Mouse (Mus musculus) erythroid progenitor cell, adult 5-6 weeks (primary cell): ENCODE measurements around the gene Actn3. TPM values are rescaled to one million over a fixed set of nuclear protein-coding genes. Genes with fewer than 3 reads are reported as not detected.

ENCODE experiments used
- ATAC-seq: replicated peaks from 2 replicates; pipeline ENCODE4 v1.8.0; 2016; ENCODE audit warnings: moderate number of reproducible peaks, mild to moderate bottlenecking, moderate TSS enrichment, inconsistent platforms; ENCODE audit not compliant: poor library complexity, low FRiP score, severe bottlenecking
- total RNA-seq, 2 experiments: library from RNA; stranded (forward) in 1 of 2; stranded (reverse) in 1 of 2; fragments of 150-400 nt in 1 of 2; fragments of 186-747, 209-891 nt in 1 of 2; gene quantifications; 2 replicates each; pipeline versions ENCODE4 v1.2.3 to v1.2.4; 2015 to 2017; ENCODE audit warnings: low replicate concordance in 2 of 2

Actn3 gene
- total RNA-seq, 2 experiments from 2014 or later, result 0.53 TPM; not detected in 1

DNA sequence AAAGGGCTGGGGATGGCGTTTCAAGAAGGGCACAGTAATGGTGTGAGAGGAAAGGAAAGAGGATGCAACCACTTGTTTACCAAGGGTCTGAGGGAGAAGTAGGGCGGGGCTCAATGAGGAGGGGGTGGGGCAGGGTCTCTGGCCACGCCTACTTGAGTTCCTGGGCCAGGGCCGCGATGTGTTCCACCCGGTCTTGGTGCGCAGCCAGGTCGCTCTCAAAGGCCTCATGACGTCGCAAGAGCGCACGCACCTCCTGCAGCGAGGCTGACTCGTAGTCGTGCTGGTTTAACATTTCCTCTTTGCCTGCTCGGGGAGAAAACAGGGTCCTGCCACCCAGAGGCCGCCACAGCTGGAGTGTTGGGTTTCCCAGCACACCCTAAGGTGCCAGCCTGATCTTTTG lies 12.6 kb downstream of the Actn3 start:
- ATAC-seq, result no peak

DNA sequence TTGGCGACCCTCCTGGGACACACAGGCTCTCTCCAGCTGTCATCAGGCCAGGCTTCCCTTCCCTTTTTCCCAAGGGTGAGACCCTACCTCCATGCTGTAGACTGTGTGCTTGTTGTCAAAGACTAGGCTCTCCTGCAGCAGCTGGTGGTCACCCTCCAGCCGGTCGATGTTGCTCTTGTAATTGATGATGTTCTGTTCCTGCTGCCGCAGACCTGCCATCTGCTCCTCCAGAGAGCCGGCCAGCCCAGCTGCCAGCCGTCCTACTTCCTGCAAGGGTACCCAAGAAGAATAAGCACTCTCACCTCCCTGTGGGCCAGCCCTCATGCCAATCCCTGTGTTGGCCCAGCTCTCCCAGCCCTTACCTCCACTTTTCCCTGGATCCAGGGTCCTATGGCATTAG lies 14.7 kb downstream of the Actn3 start:
- no peak for ATAC-seq

DNA sequence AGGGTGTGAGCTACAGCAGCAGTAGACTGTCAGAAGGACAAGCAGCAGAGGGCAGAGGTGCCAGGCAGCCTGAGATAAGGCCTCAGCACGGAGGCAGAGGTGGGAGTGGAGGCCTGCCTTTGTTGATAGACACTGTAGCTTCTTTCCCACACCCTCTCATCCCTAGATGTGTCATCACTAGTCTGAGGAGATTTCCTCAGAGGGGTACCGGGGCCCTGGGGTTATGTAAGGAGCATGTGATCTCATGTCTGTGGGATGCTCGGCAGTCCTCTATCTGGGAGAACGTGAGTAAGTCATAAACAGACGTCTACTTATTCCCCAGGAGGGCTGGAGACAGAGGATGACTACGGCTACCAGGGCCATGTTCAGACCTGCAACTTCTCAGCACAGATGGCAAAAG lies 18.6 kb downstream of the Actn3 start:
- ATAC-seq, result peak; percentile 93

DNA sequence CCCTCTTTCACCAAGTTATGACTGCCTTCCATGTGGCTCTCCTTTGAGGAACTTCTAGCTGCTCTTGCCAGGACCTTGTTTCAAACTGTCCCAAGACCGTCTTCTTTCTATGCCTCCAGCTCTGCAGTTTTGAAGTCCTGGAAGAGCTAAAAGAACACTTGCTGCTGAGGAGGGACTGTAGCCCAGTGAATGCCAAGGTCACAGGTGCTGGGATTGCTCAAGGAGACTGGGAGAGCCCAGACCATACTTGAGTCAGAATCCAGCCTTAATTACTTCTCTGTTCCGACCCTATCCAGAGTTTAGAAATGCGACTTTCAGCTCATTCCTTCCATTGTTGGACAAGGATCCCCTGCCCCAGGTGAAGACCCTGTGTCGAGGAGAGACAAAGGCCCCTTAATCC lies 21.8 kb downstream of the Actn3 start:
- no peak for ATAC-seq

DNA sequence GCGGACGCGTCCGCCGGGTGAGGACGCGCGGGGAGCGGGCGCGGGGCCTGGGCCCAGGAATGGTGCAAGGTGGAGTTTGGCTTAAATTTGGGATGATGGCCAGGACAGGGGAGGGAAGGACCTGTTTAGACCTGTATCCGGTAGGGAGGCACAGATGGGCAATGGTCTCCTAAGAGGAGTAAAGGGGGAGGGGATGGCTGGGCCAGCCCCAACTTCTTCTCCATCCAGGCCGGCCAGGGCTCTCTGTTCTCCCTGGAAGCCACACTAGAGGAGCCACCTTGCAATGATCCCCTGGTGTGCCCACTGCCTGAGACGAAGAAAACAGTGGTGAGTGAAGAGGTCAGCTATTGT lies 22.3 kb downstream of the Actn3 start:
- ATAC-seq, result no peak

DNA sequence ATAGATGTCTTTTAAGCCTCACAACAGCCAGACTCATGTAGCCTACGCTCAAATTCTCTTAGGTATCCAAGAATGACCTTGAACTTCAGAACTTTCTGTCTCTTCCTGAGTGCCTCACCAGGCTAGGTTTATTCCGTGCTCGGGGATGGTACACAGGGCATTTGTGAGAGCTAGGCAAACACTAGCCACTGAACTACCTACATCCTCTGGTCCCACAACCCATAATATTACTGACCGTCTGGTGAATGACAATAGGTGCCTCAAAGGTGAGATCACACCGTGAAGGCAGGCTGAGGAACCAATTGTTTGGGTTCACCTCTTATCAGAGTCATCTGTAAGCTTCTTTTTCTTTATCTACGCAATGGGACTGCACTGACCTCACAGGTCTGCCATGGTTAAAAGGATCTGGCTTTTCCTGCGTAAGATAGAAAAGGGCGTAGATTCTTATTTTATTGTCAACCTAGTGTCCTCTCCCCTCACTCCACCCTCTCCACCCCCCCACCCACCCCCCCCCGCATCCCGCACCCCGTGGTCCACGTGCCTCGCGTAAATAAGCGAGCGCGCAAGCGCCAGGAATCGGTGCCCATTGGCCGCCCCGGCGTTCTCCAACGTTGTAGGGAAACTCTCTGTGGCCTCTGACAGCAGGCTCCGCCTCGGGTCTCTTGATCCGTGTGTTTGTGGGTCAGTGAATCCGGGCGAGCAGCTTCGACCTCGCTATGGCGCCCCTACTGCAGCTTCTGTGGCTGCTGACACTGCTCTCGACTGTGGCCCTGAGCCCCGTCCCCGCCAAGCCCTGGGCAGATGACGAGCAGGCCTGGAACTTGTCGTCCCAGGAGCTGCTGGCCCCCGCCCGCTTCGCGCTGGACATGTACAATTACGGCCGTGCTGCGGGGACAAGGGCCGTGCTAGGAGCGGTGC lies 22.9 kb downstream of the Actn3 start, which contains the start of gene Ctsf:
Ctsf (plus strand) TSS at position 579 of the 918 bp plus-strand sequence.
- ATAC-seq, result peak; percentile 36; the same call in 1 of the 2 replicates

DNA sequence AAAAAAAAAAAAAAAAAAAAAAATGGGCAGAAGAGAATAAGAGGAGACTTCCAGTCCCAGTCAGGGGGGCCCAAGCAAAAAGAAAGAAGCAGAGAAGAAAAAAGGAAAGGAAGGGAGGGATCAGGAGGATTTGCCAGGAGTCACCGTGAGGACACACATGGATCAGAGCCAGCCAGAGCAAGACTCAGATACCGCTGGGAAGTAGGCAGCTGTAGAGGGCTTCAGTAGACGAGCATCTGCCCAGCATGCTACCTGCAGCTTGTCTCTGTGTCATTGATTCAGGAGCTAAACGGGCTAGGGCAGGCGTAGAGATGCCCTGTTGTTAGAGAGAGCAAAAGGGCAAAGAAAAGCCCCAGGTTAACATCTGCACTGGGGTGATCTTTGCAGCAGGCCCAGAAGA lies 27.4 kb downstream of the Actn3 start:
- ATAC-seq, result no peak

DNA sequence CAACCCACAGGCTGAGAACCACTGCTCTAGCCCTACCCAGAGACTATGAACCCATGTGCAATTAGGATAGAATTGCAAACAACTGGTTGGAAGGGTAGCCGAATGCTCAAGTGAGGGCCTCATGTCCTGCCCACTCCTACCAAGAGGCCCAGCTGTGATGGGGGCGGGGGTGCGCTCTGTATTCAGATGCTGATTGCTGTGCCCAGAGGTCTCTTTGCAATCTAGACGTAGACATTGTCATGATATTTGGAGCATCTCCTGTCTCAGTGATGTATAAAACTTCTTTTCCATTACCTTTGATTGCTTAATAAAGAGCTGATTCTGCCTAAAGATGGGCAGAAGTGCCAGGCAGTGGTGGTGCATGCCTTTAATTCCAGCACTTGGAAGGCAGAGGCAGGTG lies 27.9 kb downstream of the Actn3 start:
- ATAC-seq, result no peak

DNA sequence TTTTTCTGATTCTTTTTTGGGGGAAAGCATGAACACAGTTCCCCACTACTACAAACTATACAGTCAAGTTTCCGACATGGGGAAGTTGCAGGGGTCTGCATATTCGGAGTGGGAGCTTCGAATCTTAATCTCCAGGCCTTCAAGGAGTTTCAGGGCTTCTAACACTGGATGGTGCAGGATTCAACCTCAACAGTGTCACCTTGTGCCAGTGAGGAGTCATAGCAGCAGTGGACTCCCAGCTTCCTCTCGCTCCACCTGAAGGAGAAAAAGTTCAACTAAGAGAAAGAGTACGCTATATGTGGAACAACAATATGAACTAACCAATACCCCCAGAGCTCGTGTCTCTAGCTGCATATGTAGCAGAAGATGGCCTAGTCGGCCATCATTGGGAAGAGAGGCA lies 30.2 kb downstream of the Actn3 start:
- ATAC-seq, result peak; percentile 90

DNA sequence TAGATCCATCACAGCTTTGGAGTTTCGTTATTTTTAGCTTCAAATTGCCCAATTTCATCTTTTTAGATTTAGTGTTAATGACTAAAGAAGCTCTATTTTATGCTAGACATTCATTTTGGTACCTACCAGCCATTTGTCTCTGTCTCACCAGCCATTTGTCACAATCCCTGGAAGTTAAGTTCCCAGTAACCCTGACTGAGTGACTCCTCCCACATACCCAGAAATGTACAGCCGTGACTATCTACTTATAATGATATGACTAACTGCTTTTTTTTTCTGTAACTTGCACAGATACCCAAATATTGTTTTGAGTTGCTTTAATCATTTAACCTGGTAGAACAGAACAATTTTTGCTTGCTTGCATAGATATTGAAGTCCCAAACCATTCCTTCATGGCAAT lies 31.9 kb downstream of the Actn3 start:
- ATAC-seq, result no peak

DNA sequence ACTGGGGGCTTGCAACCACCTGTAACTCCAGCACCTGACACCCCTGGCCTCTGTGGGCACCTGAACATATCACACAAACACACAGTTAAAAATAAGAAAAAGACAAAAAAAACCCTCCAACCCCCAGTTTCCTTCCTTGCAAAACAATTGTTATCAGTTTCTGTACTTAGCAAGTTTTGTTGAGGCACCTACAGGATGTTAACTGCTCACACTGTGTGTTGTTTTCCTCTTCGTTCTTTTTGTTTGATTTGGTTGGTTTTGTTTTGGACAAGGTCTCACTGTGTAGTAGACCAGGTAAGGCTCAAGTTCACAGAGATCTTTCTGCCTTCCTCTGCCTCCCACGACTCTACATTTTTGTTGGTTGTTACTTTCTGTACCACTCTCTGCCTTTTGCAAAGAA lies 35.1 kb downstream of the Actn3 start:
- no peak for ATAC-seq

DNA sequence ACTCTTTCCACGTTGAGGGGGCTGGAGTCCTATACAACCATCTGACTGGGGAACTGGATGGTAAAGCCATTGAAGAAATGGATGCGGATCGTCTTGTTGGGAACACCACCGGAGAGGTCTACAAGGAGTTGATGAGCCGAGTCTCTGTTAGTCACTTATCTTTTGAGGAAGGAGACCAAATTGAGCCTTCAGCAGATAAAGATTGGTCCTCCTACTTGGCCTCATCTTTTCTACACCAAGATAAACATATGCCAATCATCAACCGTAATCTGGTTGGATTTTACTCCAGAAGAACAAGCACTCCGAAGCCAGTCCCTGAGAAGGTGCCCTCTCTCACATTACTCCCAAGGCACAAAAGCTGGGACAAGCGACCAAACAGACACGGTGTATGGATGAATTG lies 36.9 kb downstream of the Actn3 start:
- ATAC-seq, result no peak

DNA sequence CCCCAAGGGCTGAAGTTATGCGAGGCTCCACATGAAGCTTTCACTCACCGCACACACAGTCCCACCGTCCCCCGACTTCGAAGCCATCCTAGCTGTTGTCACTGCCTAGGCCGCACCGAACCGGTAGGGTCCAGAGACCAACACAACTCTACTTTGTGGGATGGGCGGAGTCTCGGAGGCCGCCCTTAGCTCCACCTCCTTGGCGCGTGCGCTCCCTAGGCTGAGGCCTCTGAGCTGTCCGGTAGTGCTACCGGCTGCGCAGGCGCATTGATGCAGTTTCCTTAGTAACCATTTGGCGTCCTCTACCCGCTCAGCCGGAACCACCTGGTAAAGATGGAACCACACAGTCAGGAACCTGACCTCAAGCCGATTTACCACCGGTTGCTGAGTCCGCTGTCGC lies 38.6 kb downstream of the Actn3 start, which contains the start of the genes Ccs and Ccdc87:
Ccs (minus strand) TSS at position 184 of the 400 bp plus-strand sequence.
Ccdc87 (plus strand) TSS at position 218 of the 400 bp plus-strand sequence.
- ATAC-seq, result peak; percentile 96

DNA sequence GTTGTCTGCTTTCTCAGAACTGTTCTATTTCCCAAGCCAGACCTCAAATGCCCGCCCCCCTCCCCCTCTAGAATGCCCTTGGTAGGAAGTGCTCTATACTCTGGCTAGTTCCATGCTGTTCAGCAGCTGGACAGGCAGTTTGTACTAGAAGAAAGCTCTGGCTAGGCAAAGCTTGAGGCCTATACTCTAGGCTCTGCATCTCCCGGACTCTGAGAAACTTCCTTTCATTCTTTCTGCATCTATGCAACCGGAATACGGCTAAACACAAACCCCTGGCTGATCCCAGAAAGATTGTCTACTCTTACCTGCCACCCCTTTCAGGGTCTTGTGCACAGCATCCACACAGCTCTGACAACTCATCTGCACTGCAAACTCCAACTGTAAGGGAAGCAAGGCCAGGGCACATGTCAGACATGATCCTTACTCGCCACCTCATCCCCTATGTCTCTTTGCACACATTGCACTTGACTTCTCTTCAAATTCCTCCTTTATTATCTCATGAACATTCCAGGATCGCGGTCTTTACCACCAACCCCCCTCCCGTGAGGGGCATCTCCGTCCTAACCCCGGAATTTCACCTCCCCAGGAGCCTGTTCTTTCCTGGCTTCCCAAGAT lies 39.1 kb downstream of the Actn3 start:
- ATAC-seq, result peak; percentile 59

DNA sequence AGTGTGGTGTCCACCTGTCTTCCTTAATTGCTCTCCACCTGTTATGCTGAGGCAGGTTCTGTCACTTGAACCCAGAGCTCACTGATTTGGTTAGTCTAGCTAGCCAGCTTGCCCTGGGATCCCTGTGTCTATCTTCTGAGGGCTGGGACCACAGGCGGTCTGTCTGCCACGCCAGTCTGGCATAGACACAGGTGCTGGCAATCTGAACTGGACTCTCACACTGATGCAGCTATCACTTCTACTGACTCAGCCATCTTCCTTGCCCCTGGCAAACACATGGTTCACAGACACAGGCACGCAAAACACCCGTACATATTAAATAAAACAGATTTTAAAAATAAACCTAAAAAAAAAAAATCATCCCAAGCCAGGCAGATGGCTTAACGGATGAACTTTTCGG lies 40.7 kb downstream of the Actn3 start:
- no peak for ATAC-seq

DNA sequence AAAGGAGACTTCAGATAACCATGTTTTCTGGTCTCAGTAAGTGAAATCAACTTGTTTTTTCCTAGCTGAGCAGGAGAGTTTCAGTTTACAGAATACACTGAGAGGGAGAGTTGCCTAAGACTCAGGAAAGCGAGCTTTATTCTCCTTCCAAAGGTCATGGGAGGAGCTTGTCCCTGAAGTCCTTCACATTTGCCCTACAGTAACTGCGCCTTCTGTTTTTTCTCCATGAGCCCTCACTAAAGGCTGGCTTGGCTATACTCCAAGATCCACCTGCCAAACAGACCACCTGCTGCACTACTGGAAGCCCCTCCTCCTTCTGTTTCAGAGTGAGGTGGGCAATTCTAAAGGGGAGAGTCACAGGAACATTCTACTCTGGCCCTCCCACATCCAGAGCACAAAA lies 41.6 kb downstream of the Actn3 start:
- ATAC-seq, result no peak

DNA sequence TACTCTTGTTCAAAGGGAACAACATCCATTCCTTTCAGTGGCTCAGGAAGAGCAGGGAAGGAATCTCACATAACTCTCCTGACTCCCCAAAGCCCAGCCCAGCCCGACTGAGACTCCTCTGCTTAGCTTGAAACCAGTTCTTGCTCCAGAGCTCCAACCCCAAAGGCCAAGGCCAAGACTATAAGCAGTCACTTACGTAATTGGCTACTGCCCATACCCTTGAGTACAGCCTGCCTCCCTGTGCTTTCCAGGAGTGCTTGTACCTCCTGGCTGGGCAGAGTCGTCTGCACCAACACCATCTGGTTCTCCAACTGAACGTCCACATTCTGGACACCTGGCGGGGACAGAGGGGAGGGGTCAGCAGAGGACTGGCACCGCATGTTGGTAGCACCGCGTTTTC lies 43.7 kb downstream of the Actn3 start:
- no peak for ATAC-seq

DNA sequence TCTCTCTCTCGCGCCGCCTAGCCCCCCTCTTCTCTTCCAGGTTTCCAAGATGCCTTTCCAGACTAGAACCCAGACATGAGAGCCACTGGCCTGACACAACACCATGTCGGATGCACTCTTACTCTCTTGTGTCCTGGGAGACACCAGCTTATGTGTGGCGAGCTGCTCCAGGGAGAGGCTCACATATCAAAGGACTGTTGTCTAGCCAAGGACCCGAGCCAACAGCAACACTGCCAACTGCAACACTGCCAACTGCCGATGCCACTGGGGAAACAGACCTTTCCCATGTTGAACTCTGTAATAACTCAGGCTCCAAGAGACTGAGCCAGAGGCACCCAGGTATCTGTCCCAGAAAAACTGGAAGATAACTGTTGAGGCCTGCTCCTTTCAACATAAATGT lies 48.6 kb downstream of the Actn3 start:
- ATAC-seq, result no peak

DNA sequence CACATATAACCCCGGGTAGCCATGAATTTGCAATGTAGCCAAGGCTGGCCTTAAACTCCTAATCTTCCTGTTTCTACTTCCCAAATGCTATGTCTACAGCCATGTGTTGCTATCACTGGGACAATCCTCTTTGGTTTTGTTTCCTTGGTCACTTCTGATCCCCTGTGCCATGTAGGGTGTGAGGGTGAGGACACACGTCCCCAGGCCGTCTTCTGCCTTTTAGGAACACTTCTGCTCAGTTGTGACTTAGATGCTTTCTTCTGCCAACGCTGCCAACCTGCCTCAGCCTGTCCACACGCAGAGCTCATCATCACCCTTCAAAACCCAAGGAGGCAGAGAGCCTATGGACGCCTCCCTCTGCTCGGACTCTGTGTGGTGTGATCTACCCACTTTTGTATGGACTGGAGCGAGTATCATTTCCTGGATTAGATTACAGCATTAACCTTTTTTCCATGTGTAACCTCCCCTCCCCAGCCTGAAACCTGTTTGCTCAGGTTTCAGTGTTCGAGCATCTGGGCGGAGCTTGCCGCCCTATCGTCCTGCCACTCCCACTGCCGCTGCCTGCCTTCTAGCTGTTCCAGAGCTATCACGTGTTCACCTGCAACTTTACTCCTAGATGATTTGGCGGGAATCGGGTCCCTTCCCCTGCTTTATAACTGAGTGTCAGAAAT lies 49.1 kb downstream of the Actn3 start:
- no peak for ATAC-seq

DNA sequence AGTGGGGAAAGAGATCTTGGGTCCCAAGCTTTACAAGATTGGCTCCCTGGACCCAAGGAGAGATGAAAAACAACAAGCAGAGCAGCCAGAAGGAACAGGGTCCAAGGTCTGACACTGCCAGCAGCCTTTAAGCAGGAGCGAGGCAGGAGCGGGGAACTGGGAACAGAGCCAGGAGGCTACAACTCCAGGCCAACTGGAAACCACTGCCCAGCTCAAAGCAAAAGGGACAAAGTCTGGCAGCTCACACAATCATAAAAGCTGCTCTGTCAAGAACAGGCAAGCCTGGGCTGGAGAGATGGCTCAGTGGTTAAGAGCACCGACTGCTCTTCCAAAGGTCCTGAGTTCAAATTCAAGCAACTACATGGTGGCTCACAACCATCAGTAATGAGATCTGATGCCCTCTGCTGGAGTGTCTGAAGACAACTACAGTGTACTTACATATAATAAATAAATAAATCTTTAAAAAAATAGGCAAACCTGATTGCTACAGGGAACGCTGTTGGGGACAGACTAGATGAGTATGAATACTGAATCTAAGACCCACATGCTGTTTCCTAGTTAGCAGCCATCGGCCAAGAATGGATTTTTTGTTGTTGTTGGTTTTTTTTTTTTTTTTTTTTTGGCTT lies 56.9 kb downstream of the Actn3 start:
- no peak for ATAC-seq
